Mouse (Mus musculus) thymus, adult 2 months (tissue): Measurements from ENCODE around the gene Snx9.

ENCODE experiments used
- CTCF ChIP-seq: fragments of 200-500 bp; IDR thresholded peaks from 2 replicates; pipeline ENCODE4 v1.5.1; 2012; ENCODE audit warnings: mild to moderate bottlenecking, control low read depth, low read length, moderate library complexity, borderline replicate concordance; ENCODE audit not compliant: control insufficient read depth, poor library complexity, insufficient read depth; ENCODE audit errors: extremely low read depth
- POLR2A ChIP-seq: fragments of 200-500 bp; IDR thresholded peaks from 2 replicates; pipeline ENCODE4 v1.6.1; 2012; ENCODE audit warnings: mild to moderate bottlenecking, low read length, control low read depth, moderate library complexity; ENCODE audit not compliant: control insufficient read depth, poor library complexity, insufficient read depth; ENCODE audit errors: extremely low read depth

DNA sequence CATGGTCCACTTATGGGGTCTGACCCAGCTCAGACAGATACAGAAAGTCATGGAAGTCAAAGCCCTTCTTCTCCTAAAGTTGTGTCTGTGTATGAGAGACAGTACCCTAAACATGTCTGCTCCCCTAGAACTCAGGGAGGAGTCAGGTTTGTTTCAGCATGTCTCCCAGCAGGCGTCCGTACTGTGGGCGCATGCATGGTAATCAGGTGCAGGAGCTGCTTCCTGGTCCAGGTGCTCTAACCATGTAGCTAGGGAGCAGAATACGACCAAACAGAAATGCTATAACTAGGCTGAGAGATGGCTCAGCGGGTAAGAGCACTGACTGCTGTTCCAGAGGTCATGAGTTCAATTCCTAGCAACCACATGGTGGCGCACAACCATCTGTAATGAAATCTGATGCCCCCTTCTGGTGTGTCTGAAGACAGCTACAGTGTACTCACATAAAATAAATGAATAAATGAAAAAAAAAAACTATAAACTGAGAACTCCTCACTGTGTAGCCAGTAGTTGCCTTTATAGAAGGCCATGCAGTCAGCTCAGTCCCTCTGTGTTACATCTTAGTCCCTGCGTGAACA lies 52.5 kb downstream of the Snx9 start:
- no peak for TF ChIP-seq CTCF
- TF ChIP-seq POLR2A, result no peak
